10 mouse cellular contexts compared by ENCODE assay signal in genomic region chr11:74529803-74530202, GRCm38 (mm10).
DNase-seq lines count a peak whose midpoint lies in the region; ATAC-seq and TF ChIP-seq lines count a peak whose summit lies in the region.
"Had no signal": no experiment of that assay in that cellular context is flagged by ENCODE, and none has a peak within 500 bp of the region (broad histone marks: within the 10 kb centered on the region; RNA-seq: fewer than 3 reads in every experiment).

No protein-coding gene starts in this region.

- H3K4me3 ChIP-seq in kidney, postnatal 0 days (replicated peaks; ENCODE audit: low read depth, low read length): no peak overlapping the region
- no peak overlapping the region for H3K4me3 ChIP-seq in kidney, embryonic 15.5 days (replicated peaks)
- H3K4me3 ChIP-seq in embryonic facial prominence, embryonic 11.5 days (ENCODE audit: low read depth, low read length): no peak overlapping the region
- H3K4me3 ChIP-seq in midbrain, embryonic 13.5 days (replicated peaks): no peak overlapping the region

- H3K4me2 ChIP-seq in kidney, postnatal 0 days (ENCODE audit: low read length): no peak overlapping the region
- H3K4me2 ChIP-seq in kidney, embryonic 15.5 days: no peak overlapping the region
- no peak overlapping the region for H3K4me2 ChIP-seq in embryonic facial prominence, embryonic 11.5 days (ENCODE audit: low read depth, low read length)
- H3K4me2 ChIP-seq in midbrain, embryonic 13.5 days (replicated peaks): no peak overlapping the region

- TF ChIP-seq CTCF in kidney, postnatal 0 days (IDR thresholded peaks at IDR 0.05; ENCODE audit: low read depth): peak; percentile 78

- WGBS in kidney, postnatal 0 days: 72% methylated on average over 4 of the region's 4 CpGs
- WGBS in kidney, embryonic 15.5 days: 65% methylated on average over 4 of the region's 4 CpGs
- 46% methylated on average over 4 of the region's 4 CpGs for WGBS in embryonic facial prominence, embryonic 11.5 days
- 53% methylated on average over 4 of the region's 4 CpGs for WGBS in midbrain, embryonic 13.5 days

- no peak for ATAC-seq in kidney, postnatal 0 days (replicated peaks; ENCODE audit: low FRiP score, low read depth)
- no peak for ATAC-seq in kidney, embryonic 15.5 days (replicated peaks; ENCODE audit: low FRiP score)
- ATAC-seq in embryonic facial prominence, embryonic 11.5 days (replicated peaks; ENCODE audit: insufficient number of reproducible peaks, low FRiP score, low TSS enrichment, low read depth): no peak
- ATAC-seq in activated CD4-positive, CD25-positive, alpha-beta regulatory T cell, adult 4 months: no peak
- ATAC-seq in midbrain, embryonic 13.5 days: no peak

- DNase-seq in adrenal gland, postnatal 10 days: peak; percentile 48
- no peak for DNase-seq in adrenal gland, adult (ENCODE audit: inconsistent age in 2 of 2, low spot score in 1 of 2)
- peak; percentile 51 for DNase-seq in kidney, postnatal 0 days (ENCODE audit: low spot score)
- peak; percentile 64 for DNase-seq in 3T3-L1 (ENCODE audit: low read depth, low spot score)
- DNase-seq in embryonic facial prominence, embryonic 11.5 days (ENCODE audit: low spot score): peak; percentile 49
- DNase-seq: heart, postnatal 36 days; spleen, adult 18-20 months had no signal

- no peak overlapping the region for H3K9ac ChIP-seq in kidney, postnatal 0 days (ENCODE audit: low read depth, low read length)
- H3K9ac ChIP-seq in kidney, embryonic 15.5 days: no peak overlapping the region
- no peak overlapping the region for H3K9ac ChIP-seq in embryonic facial prominence, embryonic 11.5 days (replicated peaks; ENCODE audit: low read length)
- H3K9ac ChIP-seq in midbrain, embryonic 13.5 days (replicated peaks): no peak overlapping the region

- H3K4me1 ChIP-seq in kidney, postnatal 0 days (replicated peaks; ENCODE audit: insufficient read depth, low read length): peaks cover 10% of the 10 kb centered on the region; the same call in 1 of the 2 replicates
- peaks cover 35% of the 10 kb centered on the region for H3K4me1 ChIP-seq in kidney, embryonic 15.5 days
- H3K4me1 ChIP-seq in embryonic facial prominence, embryonic 11.5 days (ENCODE audit: control insufficient read depth, insufficient read depth, low read length): no peaks in the 10 kb centered on the region; the same call in none of the 2 replicates
- peaks cover 19% of the 10 kb centered on the region for H3K4me1 ChIP-seq in midbrain, embryonic 13.5 days (replicated peaks)

- no peak overlapping the region for H3K27ac ChIP-seq in kidney, postnatal 0 days
- H3K27ac ChIP-seq in kidney, embryonic 15.5 days: no peak overlapping the region
- H3K27ac ChIP-seq in embryonic facial prominence, embryonic 11.5 days (replicated peaks; ENCODE audit: low read depth, low read length): no peak overlapping the region
- H3K27ac ChIP-seq in midbrain, embryonic 13.5 days: no peak overlapping the region

- no peaks in the 10 kb centered on the region for H3K9me3 ChIP-seq in kidney, postnatal 0 days (replicated peaks; ENCODE audit: low read length)
- no peaks in the 10 kb centered on the region for H3K9me3 ChIP-seq in kidney, embryonic 15.5 days (replicated peaks)
- no peaks in the 10 kb centered on the region for H3K9me3 ChIP-seq in embryonic facial prominence, embryonic 11.5 days (replicated peaks; ENCODE audit: control insufficient read depth, low read length)
- H3K9me3 ChIP-seq in midbrain, embryonic 13.5 days: no peaks in the 10 kb centered on the region

- H3K36me3 ChIP-seq in kidney, postnatal 0 days (ENCODE audit: insufficient read depth, low read length): no peaks in the 10 kb centered on the region
- H3K36me3 ChIP-seq in kidney, embryonic 15.5 days: no peaks in the 10 kb centered on the region
- H3K36me3 ChIP-seq in embryonic facial prominence, embryonic 11.5 days (replicated peaks; ENCODE audit: control insufficient read depth, insufficient read depth, low read depth, low read length): no peaks in the 10 kb centered on the region
- H3K36me3 ChIP-seq in midbrain, embryonic 13.5 days: no peaks in the 10 kb centered on the region

- H3K27me3 ChIP-seq in kidney, postnatal 0 days (ENCODE audit: insufficient read depth, low read length): no peaks in the 10 kb centered on the region
- peaks cover 13% of the 10 kb centered on the region; the same call in 1 of the 2 replicates for H3K27me3 ChIP-seq in kidney, embryonic 15.5 days
- no peaks in the 10 kb centered on the region; the same call in 1 of the 2 replicates for H3K27me3 ChIP-seq in embryonic facial prominence, embryonic 11.5 days (ENCODE audit: control insufficient read depth, insufficient read depth, low read length)
- peaks cover 20% of the 10 kb centered on the region for H3K27me3 ChIP-seq in midbrain, embryonic 13.5 days

Comparison
In these comparisons a context has a peak if more than half of its experiments do, and no peak if none do; other contexts are left out.
1. DNase-seq: peak in adrenal gland, postnatal 10 days (single experiment), kidney, postnatal 0 days (single experiment), 3T3-L1 (single experiment) and embryonic facial prominence, embryonic 11.5 days (single experiment); none in adrenal gland, adult (0 of 2).